Mouse (Mus musculus): Measurements from ENCODE around the gene Anks1b. TPM values are rescaled to one million over a fixed set of nuclear protein-coding genes. Genes with fewer than 3 reads are reported as not detected.
"Not testable (repeated sequence)": the region's sequence is repeated elsewhere in the genome, so short reads cannot be mapped to it uniquely, and the experiment has no call there.

The Anks1b gene
- total RNA-seq, 2 experiments from 2014 or later, result 488 to 500 TPM

GRCm38 (mm10) chr10:90546635-90547034 lies 673.3 kb downstream of the Anks1b start:
- no peak for DNase-seq (ENCODE audit: low spot score in 2 of 2)

GRCm38 (mm10) chr10:90562906-90563305 lies 689.6 kb downstream of the Anks1b start:
- DNase-seq (ENCODE audit: low spot score in 2 of 2), result no peak

GRCm38 (mm10) chr10:90576191-90577098 lies 703.1 kb downstream of the Anks1b start:
- peak; percentile 73 to 89 for DNase-seq (ENCODE audit: low spot score in 2 of 2)

DNA sequence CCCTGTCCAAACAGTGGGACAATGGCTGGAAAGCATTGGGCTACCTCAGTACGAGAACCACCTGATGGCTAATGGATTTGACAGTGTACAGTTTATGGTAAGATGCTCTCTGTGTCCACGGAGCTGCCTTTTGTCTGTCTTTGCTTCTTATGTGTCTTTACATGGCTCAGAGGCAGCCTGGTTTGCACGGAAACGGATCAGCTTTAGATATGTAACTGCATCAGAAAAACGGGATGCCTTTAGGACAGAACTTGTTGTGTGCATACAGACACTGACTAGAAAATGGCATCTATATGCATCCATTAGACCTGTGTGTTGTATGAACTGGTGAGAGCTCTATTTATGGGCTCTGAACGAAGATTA lies 703.8 kb downstream of the Anks1b start:
- no peak for DNase-seq (ENCODE audit: low spot score in 2 of 2)

DNA sequence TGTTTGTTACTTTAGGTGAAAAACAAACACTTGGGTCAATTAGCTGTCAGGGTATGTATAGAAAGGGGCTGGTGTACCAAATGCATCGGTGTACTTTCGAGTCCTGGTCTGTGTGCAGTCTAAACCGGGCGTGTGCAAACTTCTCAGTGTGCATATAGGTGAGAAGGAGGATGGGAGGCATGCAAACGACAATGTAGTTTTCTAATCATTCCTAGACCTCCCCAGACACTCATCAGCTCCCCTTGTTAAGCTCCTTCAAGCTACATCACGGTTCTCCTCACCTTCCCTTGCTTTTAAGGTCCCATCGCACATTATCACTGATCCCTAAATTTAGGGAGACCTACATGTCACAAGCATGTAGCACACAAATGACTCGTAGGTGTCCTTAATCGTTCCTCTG lies 704.5 kb downstream of the Anks1b start:
- DNase-seq (ENCODE audit: low spot score in 2 of 2), result no peak

- DNase-seq (ENCODE audit: low spot score in 2 of 2), result no peak
Observed at GRCm38 (mm10) chr10:90579970-90580369, 706.7 kb downstream of the Anks1b start.

- no peak for DNase-seq (ENCODE audit: low spot score in 2 of 2)
Observed at GRCm38 (mm10) chr10:90584052-90584451, 710.7 kb downstream of the Anks1b start.

DNA sequence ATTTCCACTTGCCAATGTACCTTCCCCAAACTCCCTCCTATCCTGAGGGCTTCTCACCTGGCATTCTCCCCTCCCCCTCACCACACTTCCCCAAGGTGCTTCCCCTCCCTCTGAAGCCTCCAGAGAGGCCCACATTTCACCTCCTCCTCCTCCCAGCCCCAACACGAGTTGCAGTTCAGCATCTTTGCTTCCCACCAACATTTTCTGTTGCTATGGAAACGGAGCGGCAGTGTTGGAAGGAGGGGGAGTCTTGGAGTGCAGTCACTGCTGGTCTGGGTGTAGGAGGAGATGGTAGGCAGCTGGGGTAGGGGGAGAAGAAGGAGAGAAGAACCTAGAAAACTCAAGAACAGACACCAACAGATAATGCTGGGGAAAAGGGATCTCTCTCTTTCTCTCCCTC lies 722.8 kb downstream of the Anks1b start:
- peak; percentile 46 to 72 for DNase-seq (ENCODE audit: low spot score in 2 of 2)

GRCm38 (mm10) chr10:90596576-90596975 lies 723.3 kb downstream of the Anks1b start:
- DNase-seq (ENCODE audit: low spot score in 2 of 2), result peak; percentile 73 to 87

DNA sequence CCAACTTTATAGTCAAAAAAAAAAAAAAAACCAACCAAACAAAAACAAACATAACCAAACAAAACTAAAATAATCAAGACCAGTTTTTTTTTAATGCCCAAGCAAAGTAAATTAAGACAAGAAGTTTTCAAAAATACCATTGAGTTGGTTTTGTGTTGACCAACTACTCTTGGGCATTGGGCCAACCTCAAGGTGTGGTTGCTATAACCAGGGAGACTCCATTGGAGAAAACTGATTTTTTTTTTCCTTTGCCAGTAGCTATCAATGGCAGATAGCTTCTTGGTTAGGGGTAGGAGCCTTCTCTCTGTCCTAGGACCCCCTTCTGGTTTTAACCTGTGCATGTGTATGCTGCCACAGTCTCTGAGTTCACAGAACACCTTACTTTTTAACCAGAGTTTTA lies 725.8 kb downstream of the Anks1b start:
- no peak for DNase-seq (ENCODE audit: low spot score in 2 of 2)

DNA sequence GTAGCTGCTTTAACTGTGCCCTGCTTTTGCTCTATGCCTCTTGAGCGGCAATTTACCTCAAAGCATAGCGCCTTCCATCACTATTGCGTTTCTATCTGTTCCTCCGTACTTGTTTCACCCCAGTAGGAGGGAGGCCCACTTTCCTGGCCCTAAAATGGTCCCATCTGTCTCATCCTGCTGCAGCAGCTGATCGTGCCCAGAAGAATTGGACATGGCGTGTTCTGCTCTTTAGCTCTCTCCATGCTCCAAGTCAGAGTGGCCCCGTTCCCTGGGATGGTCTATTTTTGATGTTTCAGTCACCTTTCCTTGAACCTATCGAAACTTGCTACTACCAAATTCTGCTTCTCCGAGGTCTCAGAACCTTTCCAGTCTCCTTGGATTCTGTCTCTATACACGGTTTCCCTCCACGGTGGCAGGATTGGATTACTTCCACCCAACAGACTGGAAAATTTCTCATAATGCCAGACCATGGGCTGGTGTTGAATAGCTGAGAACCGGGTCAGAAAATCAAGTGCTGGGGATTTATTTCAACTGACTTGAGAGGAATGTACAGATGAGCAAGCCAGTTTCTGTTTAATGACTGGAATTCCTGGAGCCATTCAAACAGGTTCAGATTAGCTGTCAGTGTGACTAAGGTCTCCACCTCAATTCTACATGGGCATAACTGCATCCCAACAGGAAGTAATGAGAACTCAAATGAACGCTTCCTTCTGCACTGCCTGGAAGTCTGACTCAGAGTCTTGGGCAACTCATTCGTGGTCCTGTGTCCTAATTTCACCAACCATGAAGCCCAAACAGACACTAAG lies 726.6 kb downstream of the Anks1b start:
- peak in 1 of 2 experiments; percentile 70 for DNase-seq (ENCODE audit: low spot score in 2 of 2)

DNA sequence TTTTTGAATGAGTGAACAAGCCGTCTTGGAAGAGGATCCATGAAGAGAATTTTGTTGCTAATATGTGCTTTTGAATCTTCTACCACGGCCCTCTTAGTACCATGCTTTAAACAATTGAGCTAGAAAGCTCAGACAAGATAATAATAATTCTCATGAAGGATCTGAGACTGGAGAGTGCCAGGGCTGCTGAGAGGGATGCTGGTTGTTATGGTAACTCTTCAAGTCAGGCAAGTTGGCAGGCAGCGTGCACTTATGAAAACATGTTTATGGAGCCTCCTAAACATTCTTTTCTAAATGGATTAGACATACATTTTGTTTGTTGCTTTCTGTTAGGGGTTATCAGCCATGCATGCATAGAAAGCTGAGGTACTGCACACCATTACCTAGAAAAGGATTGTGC lies 734.3 kb downstream of the Anks1b start:
- DNase-seq (ENCODE audit: low spot score in 2 of 2), result no peak

DNA sequence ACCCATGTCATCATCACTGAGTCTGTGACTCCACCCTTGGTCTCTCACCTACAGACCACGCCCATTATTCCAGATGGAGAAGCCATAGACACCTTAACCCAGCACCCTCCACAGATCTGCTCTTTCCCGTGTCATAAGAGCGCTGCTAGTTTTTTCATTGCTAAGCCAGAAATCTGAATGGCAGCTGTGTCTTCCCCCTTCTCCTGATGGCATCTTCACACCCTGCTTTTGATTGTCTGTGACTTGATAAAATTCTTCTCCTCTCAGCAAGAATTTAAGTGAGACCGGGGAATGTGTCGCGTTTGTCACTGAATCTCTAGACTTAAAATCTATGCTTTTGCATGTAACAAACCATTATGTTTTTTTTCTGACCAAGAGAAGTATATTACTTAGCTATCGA lies 736.1 kb downstream of the Anks1b start:
- DNase-seq (ENCODE audit: low spot score in 2 of 2), result peak in 1 of 2 experiments; percentile 54

GRCm38 (mm10) chr10:90613051-90613450 lies 739.7 kb downstream of the Anks1b start:
- DNase-seq (ENCODE audit: low spot score in 2 of 2), result no peak

- DNase-seq (ENCODE audit: low spot score in 2 of 2), result peak in 1 of 2 experiments; percentile 64
Observed at GRCm38 (mm10) chr10:90615196-90615595, 741.9 kb downstream of the Anks1b start.

DNA sequence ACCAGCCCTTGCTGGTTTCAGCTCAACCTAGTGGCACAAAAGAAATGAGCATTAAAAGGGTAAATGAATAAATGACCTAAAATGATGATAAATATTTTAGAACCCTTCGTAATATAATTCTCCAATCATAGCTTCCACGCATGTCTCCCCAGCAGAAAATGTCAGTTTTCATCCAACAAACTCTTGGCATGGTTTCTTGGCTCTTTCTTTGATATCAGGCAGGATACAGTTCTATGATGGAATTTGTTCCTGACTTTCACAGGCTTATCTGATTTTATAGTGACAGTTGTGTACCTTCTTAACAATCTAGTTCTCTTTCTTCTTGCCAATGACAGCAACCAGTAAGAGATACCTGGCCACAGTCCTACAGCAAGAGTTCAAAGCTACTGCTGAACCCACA lies 743.3 kb downstream of the Anks1b start:
- DNase-seq (ENCODE audit: low spot score in 2 of 2), result no peak

GRCm38 (mm10) chr10:90617664-90618296 lies 744.5 kb downstream of the Anks1b start:
- DNase-seq (ENCODE audit: low spot score in 2 of 2), result no peak

DNA sequence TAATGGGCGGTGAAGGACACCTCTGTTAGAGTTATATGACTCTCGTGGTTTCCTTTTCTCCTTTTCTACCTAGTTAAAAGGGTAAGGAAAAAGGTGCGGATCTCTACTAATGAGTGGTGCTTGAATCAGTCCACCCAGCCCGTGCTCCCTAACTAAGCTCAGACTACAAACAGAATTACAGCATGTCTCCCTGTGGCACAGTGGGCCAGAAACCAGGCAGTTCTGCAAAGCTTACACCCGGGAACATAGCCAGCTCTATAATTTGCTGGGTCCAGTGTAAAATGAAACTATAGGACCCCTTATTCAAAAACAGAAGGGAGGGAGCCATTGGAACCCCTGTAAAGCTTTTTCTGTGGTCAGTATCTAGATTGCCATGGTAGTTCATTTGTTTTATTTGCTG lies 754.2 kb downstream of the Anks1b start:
- DNase-seq (ENCODE audit: low spot score in 2 of 2), result no peak

DNA sequence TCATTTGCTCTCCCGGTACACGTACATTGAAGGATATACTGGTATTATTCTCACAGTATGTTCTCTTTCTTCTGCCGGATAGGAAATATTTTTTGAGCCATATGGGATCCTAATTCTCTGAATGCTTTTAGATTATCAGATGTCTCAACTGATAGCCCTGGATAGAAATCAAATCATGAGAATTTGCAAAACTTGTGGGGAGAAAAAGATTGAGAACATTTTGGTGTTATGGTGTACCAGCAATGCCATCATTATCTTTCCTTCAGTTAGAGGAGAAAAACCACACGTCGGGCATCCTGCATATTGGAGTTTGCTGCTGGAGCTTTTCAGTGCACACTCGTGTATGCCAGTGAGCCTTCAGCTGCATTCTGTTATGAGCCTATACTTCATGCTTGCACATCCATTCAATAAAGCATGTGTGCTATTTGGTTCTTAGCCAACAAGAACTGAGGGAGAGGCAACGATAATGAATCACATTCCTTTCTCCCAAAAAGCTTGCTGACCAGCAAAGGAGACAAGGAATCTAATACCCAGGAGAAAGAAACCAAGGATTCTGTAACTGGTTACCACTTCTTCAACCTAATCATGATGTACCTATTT lies 756.9 kb downstream of the Anks1b start:
- peak in 1 of 2 experiments; percentile 59 for DNase-seq (ENCODE audit: low spot score in 2 of 2)

- not testable (repeated sequence) for DNase-seq (ENCODE audit: low spot score in 2 of 2)
Observed at GRCm38 (mm10) chr10:90630794-90631193, 757.5 kb downstream of the Anks1b start.

DNA sequence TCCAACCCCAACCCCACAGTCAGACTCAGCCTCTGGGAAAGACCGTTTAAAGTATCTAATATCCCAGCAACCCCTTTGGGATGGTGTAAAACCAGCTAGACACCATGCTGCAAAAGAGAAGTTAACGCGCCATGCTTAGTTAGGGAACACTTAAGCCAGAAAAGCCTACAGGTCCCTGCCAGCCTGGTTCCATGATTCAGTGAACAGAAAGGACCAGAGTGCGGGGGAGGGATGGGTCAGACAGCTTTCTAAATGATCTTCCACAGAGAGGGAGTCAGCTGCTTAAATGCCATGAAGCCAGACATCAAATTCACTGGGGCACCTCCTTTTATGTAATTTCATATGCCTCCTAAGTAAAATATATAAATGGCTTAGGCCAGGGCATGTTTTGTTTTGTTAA lies 764.0 kb downstream of the Anks1b start:
- DNase-seq (ENCODE audit: low spot score in 2 of 2), result peak in 1 of 2 experiments; percentile 50
